Mouse (Mus musculus): ENCODE data around the gene Ppip5k2.

DNA sequence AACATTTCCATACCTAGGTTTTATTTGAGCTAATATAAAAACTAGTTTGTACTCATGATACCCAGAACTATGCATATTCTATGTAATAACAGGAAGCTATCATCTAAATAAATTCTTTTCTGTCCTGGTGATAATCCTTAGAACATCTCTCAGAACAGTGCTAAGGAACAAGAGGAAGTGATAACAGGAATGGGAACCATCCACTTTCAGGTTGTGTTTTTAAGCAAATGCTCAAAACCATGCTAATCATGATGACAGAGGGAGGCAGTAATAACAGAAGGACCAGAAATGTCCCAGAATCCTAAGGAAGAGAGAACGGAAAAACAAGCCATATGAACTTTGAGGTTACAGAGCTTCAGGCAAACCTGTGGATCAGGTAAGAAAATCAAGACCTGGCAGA lies 72.9 kb downstream of the Ppip5k2 start:
- TF ChIP-seq CTCF (IDR thresholded peaks at IDR 0.05; ENCODE audit: low read depth), result no peak
- no peak for TF ChIP-seq EP300 (optimal IDR thresholded peaks at IDR 0.05)
